Mouse (Mus musculus): Measurements from ENCODE around the gene Duxbl2.
"Not testable (repeated sequence)": the region's sequence is repeated elsewhere in the genome, so short reads cannot be mapped to it uniquely, and the experiment has no call there.

DNA sequence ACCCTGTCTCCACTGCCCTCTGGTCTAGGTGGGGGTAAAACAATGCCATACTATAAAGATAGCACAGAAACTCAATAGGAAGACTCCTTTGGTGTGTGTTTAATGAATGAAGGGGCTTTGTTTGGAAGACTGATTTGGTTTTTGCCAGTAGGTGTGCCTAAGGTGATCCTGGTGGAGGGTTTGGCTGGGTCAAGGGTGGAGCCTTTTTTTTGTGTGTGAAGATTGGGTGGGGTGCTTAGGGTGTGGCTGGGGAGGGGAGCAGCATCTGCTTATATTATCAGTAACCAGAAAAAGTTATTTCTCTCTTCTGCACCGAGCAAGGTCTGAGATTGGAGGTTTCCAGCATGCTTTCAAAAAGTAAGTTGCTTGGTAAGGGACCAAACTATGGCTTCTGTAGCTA is 36.2 kb upstream of the Duxbl2 start, which contains the start of gene Cphx3:
- not testable (repeated sequence) for TF ChIP-seq GATA1, TAL1 (IDR thresholded peaks at IDR 0.05; ENCODE audit: low read length)

Measured in erythroblast, embryonic 14.5 days (primary cell).